Mouse (Mus musculus): Measurements from ENCODE around the gene Kif26b. TPM values are rescaled to one million over a fixed set of nuclear protein-coding genes. Genes with fewer than 3 reads are reported as not detected.
A peak's percentile ranks its signal among the peaks of the same experiment; 100 is the strongest.

Kif26b gene
- total RNA-seq (2014; rRNA removed) (24.6 and 33.7 TPM in 2 replicates), polyA plus RNA-seq (2015; fragmentation: Nextera tagmentation; extraction: Ambion mirVana) (2.6 and 3.4 TPM in 2 replicates)

GRCm38 (mm10) chr1:178528431-178529351 lies at the start of gene Kif26b:
Kif26b (plus strand) TSS chr1:178529125.
- Histone ChIP-seq H3K4me1 (ENCODE audit: insufficient read depth) (peaks cover 7% of the 10 kb centered on the region; the same call in 1 of the 2 replicates), H3K27ac (ENCODE audit: low read depth, low read length) (peak within 1 kb of the TSS; percentile 85), H3K9ac (peak within 1 kb of the TSS; percentile 74), H3K4me2 (ENCODE audit: low read depth) (peak within 1 kb of the TSS; percentile 100), H3K27me3 (ENCODE audit: insufficient read depth, low read length) (no peaks in the 10 kb centered on the region), H3K9me3 (ENCODE audit: low read length) (no peaks in the 10 kb centered on the region), H3K36me3 (ENCODE audit: insufficient read depth) (no peaks in the 10 kb centered on the region), H3K4me3 (ENCODE audit: low read depth, low read length) (peak within 1 kb of the TSS; percentile 71)
- ATAC-seq, result peak; percentile 55
- DNase-seq, result peak; percentile 78
- no peak for TF ChIP-seq CTCF (IDR thresholded peaks at IDR 0.05; ENCODE audit: low read depth)
- WGBS, result 3% methylated on average over 92 of the region's 92 CpGs

DNA sequence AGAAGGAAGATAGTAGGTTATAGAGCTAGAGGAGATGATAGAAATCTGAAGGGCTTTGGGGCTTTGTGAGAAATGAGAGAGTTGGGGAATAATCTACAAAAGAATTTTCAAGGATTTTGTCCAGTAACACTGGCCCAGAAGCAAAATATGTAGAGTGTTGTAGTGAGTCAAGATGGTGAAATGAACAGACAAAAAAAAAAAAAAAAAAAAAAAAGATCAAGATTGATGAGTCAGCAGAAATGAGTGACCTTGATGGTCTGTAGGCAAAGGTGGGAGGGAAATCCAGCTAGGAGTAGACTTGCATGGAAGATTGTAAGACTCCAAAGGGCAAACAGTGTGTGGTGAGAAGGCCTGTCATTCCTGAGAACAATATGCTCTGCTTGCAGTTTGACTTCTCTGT lies 45.1 kb upstream of the Kif26b start:
- H3K4me1 ChIP-seq (ENCODE audit: insufficient read depth), result no peaks in the 10 kb centered on the region
- H3K4me3 ChIP-seq (ENCODE audit: low read depth, low read length), result no peak overlapping the region
- no peaks in the 10 kb centered on the region for H3K9me3 ChIP-seq (ENCODE audit: low read length)
- TF ChIP-seq CTCF (IDR thresholded peaks at IDR 0.05; ENCODE audit: low read depth), result no peak
- H3K27me3 ChIP-seq (ENCODE audit: insufficient read depth, low read length), result no peaks in the 10 kb centered on the region
- no peak overlapping the region for H3K9ac ChIP-seq
- ATAC-seq (no peak), DNase-seq (no peak)
- H3K27ac ChIP-seq (ENCODE audit: low read depth, low read length), result no peak overlapping the region
- H3K36me3 ChIP-seq (ENCODE audit: insufficient read depth), result no peaks in the 10 kb centered on the region
- H3K4me2 ChIP-seq (ENCODE audit: low read depth), result no peak overlapping the region

DNA sequence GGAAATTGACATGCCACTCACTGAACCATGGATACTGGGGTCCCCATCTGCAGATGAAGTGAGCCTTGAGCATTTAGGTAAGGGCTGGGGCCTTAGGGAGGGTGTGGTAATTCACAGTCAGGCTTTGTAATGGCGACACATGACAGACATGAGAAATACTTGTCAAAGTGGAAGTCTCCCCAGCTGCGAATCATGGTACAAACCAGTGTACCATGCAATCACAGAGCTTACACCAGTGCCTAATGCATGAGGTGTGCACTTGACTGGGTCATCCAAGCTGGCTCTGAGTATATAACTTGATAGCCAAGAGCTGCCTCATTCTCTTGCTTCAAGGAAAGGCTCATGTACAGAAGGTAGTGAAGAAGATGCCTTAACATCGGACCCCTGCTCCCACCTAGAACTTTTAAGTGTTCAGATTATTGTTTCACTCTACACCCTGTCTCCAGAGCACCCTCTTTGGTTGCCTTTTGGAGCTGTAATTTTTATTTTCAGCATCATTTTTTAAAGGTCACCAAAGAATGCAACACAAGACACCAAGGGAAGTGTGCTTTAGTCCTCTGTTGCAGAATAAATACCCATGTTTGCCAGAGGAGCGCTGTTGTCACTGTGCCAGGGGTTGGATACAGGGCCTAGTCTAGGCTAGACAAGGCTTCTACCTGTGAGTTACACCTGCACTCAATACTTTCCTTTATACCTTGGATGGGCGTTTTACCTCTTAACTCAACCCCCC lies 43.6 kb upstream of the Kif26b start:
- Histone ChIP-seq H3K27me3 (ENCODE audit: insufficient read depth, low read length) (no peaks in the 10 kb centered on the region), H3K4me2 (ENCODE audit: low read depth) (no peak overlapping the region), H3K4me1 (ENCODE audit: insufficient read depth) (no peaks in the 10 kb centered on the region), H3K4me3 (ENCODE audit: low read depth, low read length) (no peak overlapping the region), H3K9ac (no peak overlapping the region), H3K27ac (ENCODE audit: low read depth, low read length) (no peak overlapping the region), H3K36me3 (ENCODE audit: insufficient read depth) (no peaks in the 10 kb centered on the region), H3K9me3 (ENCODE audit: low read length) (no peaks in the 10 kb centered on the region)
- DNase-seq (no peak), ATAC-seq (no peak)
- no peak for TF ChIP-seq CTCF (IDR thresholded peaks at IDR 0.05; ENCODE audit: low read depth)
- WGBS, result 86% methylated on average over 5 of the region's 5 CpGs

DNA sequence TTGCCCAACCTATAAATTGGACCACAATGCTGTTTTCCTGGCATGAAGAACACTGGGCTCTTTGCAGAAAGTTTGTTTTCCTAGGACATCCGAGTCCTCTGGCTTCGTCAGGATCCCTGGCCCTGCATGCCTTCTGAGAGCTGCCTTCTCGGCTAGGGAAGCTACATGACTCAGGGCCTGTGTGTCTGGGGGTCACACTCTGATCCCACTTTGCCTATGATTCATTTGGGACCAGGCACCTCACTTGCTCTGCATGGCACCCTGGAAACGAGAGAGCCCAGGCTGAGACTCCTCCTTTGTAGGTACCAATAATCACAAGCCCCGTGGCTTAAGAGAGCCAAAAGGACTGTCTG lies 43.1 kb upstream of the Kif26b start:
- Histone ChIP-seq H3K27me3 (ENCODE audit: insufficient read depth, low read length) (no peaks in the 10 kb centered on the region), H3K9ac (no peak overlapping the region), H3K4me1 (ENCODE audit: insufficient read depth) (no peaks in the 10 kb centered on the region), H3K4me2 (ENCODE audit: low read depth) (no peak overlapping the region), H3K4me3 (ENCODE audit: low read depth, low read length) (no peak overlapping the region), H3K27ac (ENCODE audit: low read depth, low read length) (no peak overlapping the region), H3K36me3 (ENCODE audit: insufficient read depth) (no peaks in the 10 kb centered on the region), H3K9me3 (ENCODE audit: low read length) (no peaks in the 10 kb centered on the region)
- DNase-seq, result no peak
- TF ChIP-seq CTCF (IDR thresholded peaks at IDR 0.05; ENCODE audit: low read depth), result no peak
- no peak for ATAC-seq
- WGBS, result 64% methylated on average over 5 of the region's 5 CpGs

DNA sequence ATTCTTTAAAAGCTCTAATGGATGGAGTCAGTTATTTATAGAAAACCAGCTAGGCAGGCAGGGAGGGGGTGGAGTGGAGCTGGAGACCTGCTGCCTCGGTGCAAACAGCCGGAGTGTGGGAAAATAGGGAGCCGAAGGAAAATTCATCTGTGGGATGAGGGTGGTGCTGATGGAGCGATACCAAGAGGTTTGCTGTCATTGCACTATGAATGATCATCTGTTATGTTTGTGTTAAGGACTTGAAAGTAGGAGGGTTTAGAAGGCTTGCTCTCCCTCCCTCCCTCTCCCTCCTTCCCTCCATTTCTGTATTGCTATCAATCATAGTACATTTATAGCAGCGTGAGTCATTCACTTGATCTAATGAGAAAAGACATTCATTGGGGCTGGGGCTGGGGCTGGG lies 42.1 kb upstream of the Kif26b start:
- 75% methylated on average over 5 of the region's 5 CpGs for WGBS
- Histone ChIP-seq H3K27me3 (ENCODE audit: insufficient read depth, low read length) (no peaks in the 10 kb centered on the region), H3K9me3 (ENCODE audit: low read length) (no peaks in the 10 kb centered on the region), H3K27ac (ENCODE audit: low read depth, low read length) (no peak overlapping the region), H3K4me3 (ENCODE audit: low read depth, low read length) (no peak overlapping the region), H3K4me2 (ENCODE audit: low read depth) (no peak overlapping the region), H3K36me3 (ENCODE audit: insufficient read depth) (no peaks in the 10 kb centered on the region), H3K4me1 (ENCODE audit: insufficient read depth) (no peaks in the 10 kb centered on the region), H3K9ac (no peak overlapping the region)
- no peak for TF ChIP-seq CTCF (IDR thresholded peaks at IDR 0.05; ENCODE audit: low read depth)
- DNase-seq (peak; percentile 22), ATAC-seq (peak; percentile 47)

DNA sequence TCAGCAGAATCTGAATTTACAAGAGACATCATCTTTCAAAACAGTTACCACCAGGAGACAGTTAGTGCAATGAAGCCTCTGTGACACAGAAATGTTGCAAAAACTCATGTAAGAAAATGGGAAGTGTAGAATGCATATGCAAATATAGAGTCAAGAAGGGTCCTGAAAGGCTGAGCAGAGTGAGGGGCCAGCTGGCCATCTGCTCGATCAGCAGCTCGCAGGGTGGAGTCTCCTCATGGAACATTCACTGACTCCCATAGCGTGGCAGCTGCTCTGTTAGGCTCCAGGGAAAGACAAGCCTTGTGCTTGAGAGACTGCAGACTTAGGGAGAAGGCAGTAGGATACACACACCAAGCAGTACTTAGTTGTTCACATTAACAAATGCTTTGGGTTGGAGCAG lies 39.8 kb upstream of the Kif26b start:
- Histone ChIP-seq H3K27me3 (ENCODE audit: insufficient read depth, low read length) (no peaks in the 10 kb centered on the region), H3K9me3 (ENCODE audit: low read length) (no peaks in the 10 kb centered on the region), H3K4me1 (ENCODE audit: insufficient read depth) (no peaks in the 10 kb centered on the region), H3K9ac (no peak overlapping the region), H3K4me2 (ENCODE audit: low read depth) (no peak overlapping the region), H3K27ac (ENCODE audit: low read depth, low read length) (no peak overlapping the region), H3K4me3 (ENCODE audit: low read depth, low read length) (no peak overlapping the region), H3K36me3 (ENCODE audit: insufficient read depth) (no peaks in the 10 kb centered on the region)
- 17% methylated on average over 3 of the region's 3 CpGs for WGBS
- no peak for TF ChIP-seq CTCF (IDR thresholded peaks at IDR 0.05; ENCODE audit: low read depth)
- ATAC-seq, result peak; percentile 84
- peak; percentile 35 for DNase-seq

- no peak for ATAC-seq
- no peak for DNase-seq
- H3K4me2 ChIP-seq (ENCODE audit: low read depth), result no peak overlapping the region
- H3K9ac ChIP-seq, result no peak overlapping the region
- H3K36me3 ChIP-seq (ENCODE audit: insufficient read depth), result no peaks in the 10 kb centered on the region
- H3K4me1 ChIP-seq (ENCODE audit: insufficient read depth), result no peaks in the 10 kb centered on the region
- no peaks in the 10 kb centered on the region for H3K9me3 ChIP-seq (ENCODE audit: low read length)
- H3K27me3 ChIP-seq (ENCODE audit: insufficient read depth, low read length), result no peaks in the 10 kb centered on the region
- no peak overlapping the region for H3K4me3 ChIP-seq (ENCODE audit: low read depth, low read length)
- 84% methylated on average over 5 of the region's 5 CpGs for WGBS
- no peak for TF ChIP-seq CTCF (IDR thresholded peaks at IDR 0.05; ENCODE audit: low read depth)
- no peak overlapping the region for H3K27ac ChIP-seq (ENCODE audit: low read depth, low read length)
These were observed 37.2 kb upstream of the Kif26b start for GRCm38 (mm10) chr1:178491733-178492132.
